Mouse (Mus musculus): ENCODE measurements around the gene Ifitm10. TPM values are rescaled to one million over a fixed set of nuclear protein-coding genes. Genes with fewer than 3 reads are reported as not detected.
"Not testable (repeated sequence)": the region's sequence is repeated elsewhere in the genome, so short reads cannot be mapped to it uniquely, and the experiment has no call there.

The Ifitm10 gene
- polyA plus RNA-seq, 1 experiment = 1.5 TPM

DNA sequence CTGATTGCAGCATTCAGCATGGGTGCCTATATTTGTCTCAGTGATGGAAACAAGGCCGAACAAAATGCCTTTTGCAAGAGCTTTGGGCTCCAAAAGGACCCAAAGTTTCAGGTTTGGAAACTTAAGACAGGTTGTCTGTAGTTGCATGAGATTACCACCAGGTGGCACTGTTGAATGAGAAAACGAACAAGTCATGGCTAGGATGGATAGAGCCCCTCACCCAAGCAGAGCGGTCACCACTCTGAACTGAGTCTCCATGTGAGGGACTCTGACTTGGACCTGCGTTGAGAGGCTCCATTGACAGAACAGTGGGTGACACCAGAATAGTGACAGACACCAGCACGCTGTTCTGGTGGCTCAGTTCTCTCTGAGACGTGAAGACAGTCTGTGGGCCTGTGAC is 57.0 kb downstream of the Ifitm10 start:
- no peaks in the 10 kb centered on the region for H3K27me3 ChIP-seq (ENCODE audit: control insufficient read depth, insufficient read depth, low read length)
- no peak overlapping the region for H3K27ac ChIP-seq (ENCODE audit: insufficient read depth, low read depth, low read length)
- 41% methylated on average over 6 of the region's 6 CpGs for whole genome bisulfite sequencing
- H3K36me3 ChIP-seq (ENCODE audit: control insufficient read depth, insufficient read depth, low read length) = no peaks in the 10 kb centered on the region
- H3K4me3 ChIP-seq (ENCODE audit: low read depth, low read length) = no peak overlapping the region
- TF ChIP-seq CTCF (IDR thresholded peaks at IDR 0.05; ENCODE audit: extremely low read depth, insufficient read length, insufficient replicate concordance, low read depth, low read length) (peak; percentile 58; the same call in 1 of the 2 replicates), POLR2A (IDR thresholded peaks at IDR 0.05; ENCODE audit: low read depth, low read length) (no peak)
- H3K4me1 ChIP-seq (ENCODE audit: control insufficient read depth, insufficient read depth, insufficient read length, low read length) = no peaks in the 10 kb centered on the region

DNA sequence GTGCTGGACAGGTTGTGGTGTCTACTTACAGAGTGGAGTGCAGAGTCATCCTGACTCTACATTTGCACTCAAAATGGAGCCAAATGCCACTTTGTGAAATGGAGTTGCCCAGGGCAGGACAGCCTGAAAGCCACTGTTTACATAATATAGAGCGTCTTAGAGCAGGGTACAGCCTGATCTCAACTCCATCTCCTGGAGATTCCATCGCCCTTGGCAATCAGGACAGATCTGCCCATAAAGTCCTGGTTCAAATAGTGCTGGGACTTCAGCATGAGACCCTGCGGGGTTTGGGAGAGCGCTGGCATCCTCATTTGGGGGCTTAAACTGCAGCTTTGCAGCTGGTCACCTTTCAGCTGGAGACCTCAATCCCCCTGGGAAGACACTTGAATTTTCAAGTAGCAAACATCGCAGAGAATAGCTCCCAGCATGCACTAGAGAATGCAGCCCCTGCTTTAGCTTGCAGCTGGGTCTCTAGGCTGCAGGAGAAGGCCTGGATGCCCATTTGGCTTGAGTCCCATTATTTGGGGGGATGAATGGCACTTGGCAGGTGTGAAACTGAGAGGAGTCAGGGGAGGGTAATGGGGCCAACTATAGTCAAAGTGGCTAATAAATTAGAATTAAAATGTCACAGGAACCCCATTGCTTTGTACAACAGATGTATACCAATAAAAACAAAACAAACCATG is 58.8 kb downstream of the Ifitm10 start:
- Histone ChIP-seq H3K4me3 (ENCODE audit: low read depth, low read length) (no peak overlapping the region), H3K27ac (ENCODE audit: insufficient read depth, low read depth, low read length) (no peak overlapping the region), H3K36me3 (ENCODE audit: control insufficient read depth, insufficient read depth, low read length) (no peaks in the 10 kb centered on the region), H3K4me1 (ENCODE audit: control insufficient read depth, insufficient read depth, insufficient read length, low read length) (no peaks in the 10 kb centered on the region), H3K27me3 (ENCODE audit: control insufficient read depth, insufficient read depth, low read length) (no peaks in the 10 kb centered on the region)
- WGBS = 61% methylated on average over 5 of the region's 5 CpGs
- no peak for TF ChIP-seq POLR2A (IDR thresholded peaks at IDR 0.05; ENCODE audit: low read depth, low read length)
- TF ChIP-seq CTCF (IDR thresholded peaks at IDR 0.05; ENCODE audit: extremely low read depth, insufficient read length, insufficient replicate concordance, low read depth, low read length) = no peak

GRCm38 (mm10) chr7:142303929-142304328 is 69.6 kb downstream of the Ifitm10 start:
- H3K4me1 ChIP-seq (ENCODE audit: control insufficient read depth, insufficient read depth, insufficient read length, low read length); H3K36me3 ChIP-seq (ENCODE audit: control insufficient read depth, insufficient read depth, low read length); H3K27ac ChIP-seq (ENCODE audit: insufficient read depth, low read depth, low read length); H3K27me3 ChIP-seq (ENCODE audit: control insufficient read depth, insufficient read depth, low read length); H3K4me3 ChIP-seq (ENCODE audit: low read depth, low read length): not testable (repeated sequence)
- 95% methylated on average over 1 of the region's 1 CpGs for WGBS

DNA sequence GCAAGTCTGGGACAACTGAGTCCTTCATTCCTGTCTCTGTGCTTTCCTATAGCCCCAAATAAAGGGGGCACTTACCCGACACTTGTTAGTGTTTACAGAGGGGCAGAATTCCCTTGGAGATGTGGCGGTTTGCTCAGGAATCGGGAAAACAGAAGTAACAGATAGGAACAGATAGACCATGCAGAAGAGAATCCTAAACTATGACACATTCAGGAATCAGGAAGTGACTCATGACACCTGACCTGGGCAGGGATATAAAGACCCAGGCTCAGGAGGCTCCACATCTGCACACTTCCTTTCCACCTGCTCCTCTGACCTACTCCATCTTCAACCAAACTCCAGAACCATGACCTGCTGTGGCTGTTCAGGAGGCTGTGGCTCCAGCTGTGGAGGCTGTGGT is 70.3 kb downstream of the Ifitm10 start, which contains the start of gene Krtap5-4:
Gene Krtap5-4, plus strand, starts transcription at position 301 of the 400 bp plus-strand sequence.
- 17% methylated on average over 3 of the region's 3 CpGs for WGBS
- TF ChIP-seq CTCF (IDR thresholded peaks at IDR 0.05; ENCODE audit: extremely low read depth, insufficient read length, insufficient replicate concordance, low read depth, low read length) (no peak), POLR2A (IDR thresholded peaks at IDR 0.05; ENCODE audit: low read depth, low read length) (no peak)
- no peaks in the 10 kb centered on the region for H3K36me3 ChIP-seq (ENCODE audit: control insufficient read depth, insufficient read depth, low read length)
- no peak within 1 kb of the TSS for H3K27ac ChIP-seq (ENCODE audit: insufficient read depth, low read depth, low read length)
- no peak within 1 kb of the TSS for H3K4me3 ChIP-seq (ENCODE audit: low read depth, low read length)
- no peaks in the 10 kb centered on the region for H3K4me1 ChIP-seq (ENCODE audit: control insufficient read depth, insufficient read depth, insufficient read length, low read length)
- H3K27me3 ChIP-seq (ENCODE audit: control insufficient read depth, insufficient read depth, low read length) = peaks cover 6% of the 10 kb centered on the region

DNA sequence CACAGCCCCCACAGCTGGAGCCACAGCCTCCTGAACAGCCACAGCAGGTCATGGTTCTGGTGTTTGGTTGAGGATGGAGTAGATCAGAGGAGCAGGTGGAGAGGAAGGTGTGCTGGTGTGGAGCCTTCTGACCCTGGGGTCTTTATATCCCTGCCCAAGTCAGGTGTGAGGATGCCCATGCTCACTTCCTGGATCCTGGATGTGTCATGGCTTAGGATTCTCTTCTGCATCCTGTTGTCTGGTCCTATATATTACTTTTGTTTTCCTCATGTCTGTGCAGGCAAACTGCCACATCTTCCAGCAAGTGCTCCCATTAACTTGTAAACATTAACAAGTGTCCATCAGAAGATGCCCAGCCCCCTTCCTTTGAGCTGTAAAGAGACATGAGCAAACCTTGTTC is 76.5 kb downstream of the Ifitm10 start, which contains the start of gene Krtap5-1:
Gene Krtap5-1, minus strand, starts transcription at position 101 of the 400 bp plus-strand sequence.
- not testable (repeated sequence) for H3K27ac ChIP-seq (ENCODE audit: insufficient read depth, low read depth, low read length); H3K4me1 ChIP-seq (ENCODE audit: control insufficient read depth, insufficient read depth, insufficient read length, low read length); H3K36me3 ChIP-seq (ENCODE audit: control insufficient read depth, insufficient read depth, low read length); H3K27me3 ChIP-seq (ENCODE audit: control insufficient read depth, insufficient read depth, low read length); H3K4me3 ChIP-seq (ENCODE audit: low read depth, low read length)

- 11% methylated on average over 4 of the region's 4 CpGs for WGBS
- H3K36me3 ChIP-seq (ENCODE audit: control insufficient read depth, insufficient read depth, low read length) = not testable (repeated sequence)
Measured at GRCm38 (mm10) chr7:142296108-142296507, 77.4 kb downstream of the Ifitm10 start.

DNA sequence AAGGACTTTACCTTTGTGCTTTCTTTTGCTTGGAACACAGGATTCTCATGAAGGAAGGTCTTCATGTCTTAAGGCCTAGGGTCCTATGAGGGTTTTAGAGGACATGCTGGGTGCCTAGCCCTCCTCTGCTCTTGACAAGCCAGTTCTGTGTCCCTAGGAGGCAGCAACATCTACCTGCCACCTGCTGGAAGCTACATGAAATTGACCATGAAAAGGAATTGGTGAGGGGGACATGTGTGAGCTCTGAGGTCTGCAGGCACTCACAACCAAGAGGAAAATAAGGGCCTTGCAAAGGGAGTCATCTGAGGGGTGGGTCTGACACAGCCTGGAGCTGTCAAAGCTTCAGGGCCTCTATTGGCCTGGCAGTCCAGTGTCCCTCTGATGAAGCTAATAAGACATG is 78.1 kb downstream of the Ifitm10 start:
- H3K27ac ChIP-seq (ENCODE audit: insufficient read depth, low read depth, low read length) = no peak overlapping the region
- TF ChIP-seq CTCF (IDR thresholded peaks at IDR 0.05; ENCODE audit: extremely low read depth, insufficient read length, insufficient replicate concordance, low read depth, low read length) (no peak), POLR2A (IDR thresholded peaks at IDR 0.05; ENCODE audit: low read depth, low read length) (no peak)
- no peaks in the 10 kb centered on the region for H3K4me1 ChIP-seq (ENCODE audit: control insufficient read depth, insufficient read depth, insufficient read length, low read length)
- peaks cover 3% of the 10 kb centered on the region; the same call in 1 of the 2 replicates for H3K27me3 ChIP-seq (ENCODE audit: control insufficient read depth, insufficient read depth, low read length)
- H3K4me3 ChIP-seq (ENCODE audit: low read depth, low read length) = no peak overlapping the region
- no peaks in the 10 kb centered on the region for H3K36me3 ChIP-seq (ENCODE audit: control insufficient read depth, insufficient read depth, low read length)

More at GRCm38 (mm10) chr7:142296108-142296507, 77.4 kb downstream of the Ifitm10 start:
- H3K4me3 ChIP-seq (ENCODE audit: low read depth, low read length); H3K27me3 ChIP-seq (ENCODE audit: control insufficient read depth, insufficient read depth, low read length); H3K27ac ChIP-seq (ENCODE audit: insufficient read depth, low read depth, low read length); H3K4me1 ChIP-seq (ENCODE audit: control insufficient read depth, insufficient read depth, insufficient read length, low read length): not testable (repeated sequence)

- not testable (repeated sequence) for H3K27me3 ChIP-seq (ENCODE audit: control insufficient read depth, insufficient read depth, low read length); H3K4me1 ChIP-seq (ENCODE audit: control insufficient read depth, insufficient read depth, insufficient read length, low read length); H3K4me3 ChIP-seq (ENCODE audit: low read depth, low read length); H3K36me3 ChIP-seq (ENCODE audit: control insufficient read depth, insufficient read depth, low read length); H3K27ac ChIP-seq (ENCODE audit: insufficient read depth, low read depth, low read length)
- TF ChIP-seq CTCF (IDR thresholded peaks at IDR 0.05; ENCODE audit: extremely low read depth, insufficient read length, insufficient replicate concordance, low read depth, low read length) = peak; percentile 49; the same call in 1 of the 2 replicates
- 4% methylated on average over 2 of the region's 2 CpGs for WGBS
Measured at GRCm38 (mm10) chr7:142293851-142294250, 79.7 kb downstream of the Ifitm10 start.

- WGBS = 36% methylated on average over 9 of the region's 9 CpGs
- H3K36me3 ChIP-seq (ENCODE audit: control insufficient read depth, insufficient read depth, low read length); H3K4me3 ChIP-seq (ENCODE audit: low read depth, low read length): not testable (repeated sequence)
Measured at GRCm38 (mm10) chr7:142285910-142286612, 87.5 kb downstream of the Ifitm10 start.

More at GRCm38 (mm10) chr7:142285910-142286612, 87.5 kb downstream of the Ifitm10 start:
- not testable (repeated sequence) for H3K27ac ChIP-seq (ENCODE audit: insufficient read depth, low read depth, low read length); H3K4me1 ChIP-seq (ENCODE audit: control insufficient read depth, insufficient read depth, insufficient read length, low read length); H3K27me3 ChIP-seq (ENCODE audit: control insufficient read depth, insufficient read depth, low read length)

All from small intestine, adult 2 months (tissue).